Mouse (Mus musculus) heart, embryonic 16.5 days (tissue): ENCODE measurements around the gene Dgki. TPM values are rescaled to one million over a fixed set of nuclear protein-coding genes. Genes with fewer than 3 reads are reported as not detected.

ENCODE experiments used
- ATAC-seq: fragments of 200-750 bp; cut with Nextera tagmentation; replicated peaks from 2 replicates; pipeline ENCODE4 v1.8.0; 2017; ENCODE audit warnings: moderate number of reproducible peaks; ENCODE audit not compliant: insufficient read depth, low FRiP score; ENCODE audit errors: extremely low read depth
- H3K27ac ChIP-seq: fragments of 300-500 bp; sonication (generic); 2 replicates; pipeline ENCODE4 v1.5.1; 2014; ENCODE audit warnings: mild to moderate bottlenecking, low read length, control low read depth, moderate library complexity
- H3K27me3 ChIP-seq: fragments of 300-500 bp; sonication (generic); 2 replicates; pipeline ENCODE4 v1.6.1; 2014; ENCODE audit warnings: low read length, mixed read lengths; ENCODE audit not compliant: control insufficient read depth, insufficient read depth
- H3K36me3 ChIP-seq: fragments of 300-500 bp; sonication (generic); 2 replicates; pipeline ENCODE4 v1.6.1; 2014; ENCODE audit not compliant: control insufficient read depth, insufficient read depth
- H3K4me1 ChIP-seq: fragments of 300-500 bp; sonication (generic); 2 replicates; pipeline ENCODE4 v1.6.1; 2014; ENCODE audit warnings: low read length, mixed read lengths; ENCODE audit not compliant: control insufficient read depth, insufficient read depth
- H3K4me2 ChIP-seq: fragments of 300-500 bp; sonication (generic); 2 replicates; pipeline ENCODE4 v1.6.1; 2014; ENCODE audit warnings: low read depth, mild to moderate bottlenecking, control low read depth, low read length
- H3K4me3 ChIP-seq: fragments of 300-500 bp; sonication (generic); 2 replicates; pipeline ENCODE4 v1.5.1; 2014; ENCODE audit warnings: mild to moderate bottlenecking, control low read depth, low read length
- H3K9ac ChIP-seq: fragments of 300-500 bp; sonication (generic); 2 replicates; pipeline ENCODE4 v1.6.1; 2014; ENCODE audit warnings: low read length, control low read depth
- H3K9me3 ChIP-seq: fragments of 300-500 bp; sonication (generic); replicated peaks from 2 replicates; pipeline ENCODE4 v1.6.1; 2016; ENCODE audit warnings: low read length; ENCODE audit not compliant: control insufficient read depth
- WGBS: fragments of 180-500 bp; shearing (Covaris S2); extraction: QIAGEN DNeasy Blood & Tissue Kit; methylation state at CpG from one replicate; pipeline ENCODE4 v1.1.7; 2014; 5-methylcytosine and 5-hydroxymethylcytosine counted together
- polyA plus RNA-seq: library from polyadenylated mRNA; unstranded; fragments of >200 nt; fragmentation: Nextera tagmentation; extraction: Ambion mirVana; gene quantifications from 2 replicates; pipeline ENCODE4 v1.2.1, GENCODE M21; 2015

The Dgki gene
- polyA plus RNA-seq, 1 experiment from 2014 or later = 0.47 TPM

DNA sequence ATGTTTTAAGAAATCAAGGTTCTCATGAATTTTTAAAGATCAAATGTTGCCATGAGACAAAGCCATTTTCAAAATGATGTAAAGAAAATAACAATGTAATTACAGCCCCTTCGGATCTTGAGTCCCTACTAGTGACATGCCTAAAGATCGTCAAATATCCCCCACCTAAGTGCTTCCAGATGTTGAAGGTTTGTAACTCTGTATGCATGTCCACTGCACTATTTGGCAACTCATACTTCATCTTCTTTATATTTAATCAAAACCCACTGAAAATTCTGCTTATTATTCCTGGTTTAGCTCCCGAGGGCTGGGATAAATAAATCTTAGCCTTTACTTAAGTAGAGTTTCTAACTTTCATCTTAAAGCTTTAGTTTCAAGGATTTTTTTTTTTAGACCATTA is 458.3 kb downstream of the Dgki start:
- no peak for ATAC-seq
- 61% methylated on average over 3 of the region's 3 CpGs for WGBS
- Histone ChIP-seq H3K4me3 (no peak overlapping the region), H3K9ac (no peak overlapping the region), H3K27ac (no peak overlapping the region), H3K4me1 (peaks cover 9% of the 10 kb centered on the region), H3K27me3 (no peaks in the 10 kb centered on the region), H3K4me2 (no peak overlapping the region), H3K9me3 (no peaks in the 10 kb centered on the region), H3K36me3 (no peaks in the 10 kb centered on the region)

DNA sequence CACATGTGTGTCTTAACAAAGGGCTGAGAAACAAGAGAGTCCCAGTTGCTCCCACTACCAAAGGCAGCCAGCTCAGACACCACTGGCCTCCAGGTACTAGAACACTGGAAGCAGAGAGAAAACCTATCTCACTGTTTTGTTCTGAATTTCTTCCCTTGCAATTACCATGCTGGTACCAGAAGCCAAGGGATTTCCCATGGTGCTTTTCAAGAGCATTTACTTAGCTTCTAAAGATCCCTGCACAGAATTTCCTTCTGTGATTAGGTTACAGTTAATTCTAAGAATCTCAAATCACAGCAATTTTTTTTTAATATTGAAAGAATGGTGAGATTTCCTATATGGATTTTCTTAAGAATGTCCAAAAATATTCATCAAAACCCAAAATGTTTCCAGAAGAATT is 458.8 kb downstream of the Dgki start:
- H3K9ac ChIP-seq = no peak overlapping the region
- no peak overlapping the region for H3K4me2 ChIP-seq
- no peak for ATAC-seq
- no peaks in the 10 kb centered on the region for H3K9me3 ChIP-seq
- H3K27me3 ChIP-seq = no peaks in the 10 kb centered on the region
- H3K27ac ChIP-seq = no peak overlapping the region
- peaks cover 9% of the 10 kb centered on the region for H3K4me1 ChIP-seq
- H3K4me3 ChIP-seq = no peak overlapping the region
- H3K36me3 ChIP-seq = no peaks in the 10 kb centered on the region

DNA sequence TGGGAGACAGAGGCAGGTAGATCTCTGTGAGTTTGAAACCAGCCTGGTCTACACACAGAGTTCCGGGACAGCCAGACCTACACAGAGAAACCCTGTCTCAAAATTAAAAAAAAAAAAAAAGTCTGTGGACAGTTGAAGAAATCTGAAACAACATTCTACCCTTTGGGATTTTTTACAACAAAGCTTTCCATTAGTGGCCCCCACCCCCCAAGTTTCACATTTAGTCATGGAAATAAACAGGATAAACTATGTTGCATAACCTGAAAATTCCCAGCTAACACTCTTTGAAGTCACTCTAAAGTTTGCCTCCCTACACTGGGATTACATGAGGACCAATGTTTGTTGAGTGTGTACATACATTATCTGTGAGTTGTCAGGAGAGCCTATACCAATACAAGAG is 461.2 kb downstream of the Dgki start:
- no peak overlapping the region for H3K4me2 ChIP-seq
- 91% methylated on average over 1 of the region's 1 CpGs for WGBS
- H3K9me3 ChIP-seq = no peaks in the 10 kb centered on the region
- no peak overlapping the region for H3K27ac ChIP-seq
- H3K4me1 ChIP-seq = peaks cover 9% of the 10 kb centered on the region
- no peaks in the 10 kb centered on the region for H3K27me3 ChIP-seq
- H3K36me3 ChIP-seq = no peaks in the 10 kb centered on the region
- no peak for ATAC-seq
- no peak overlapping the region for H3K9ac ChIP-seq
- no peak overlapping the region for H3K4me3 ChIP-seq

DNA sequence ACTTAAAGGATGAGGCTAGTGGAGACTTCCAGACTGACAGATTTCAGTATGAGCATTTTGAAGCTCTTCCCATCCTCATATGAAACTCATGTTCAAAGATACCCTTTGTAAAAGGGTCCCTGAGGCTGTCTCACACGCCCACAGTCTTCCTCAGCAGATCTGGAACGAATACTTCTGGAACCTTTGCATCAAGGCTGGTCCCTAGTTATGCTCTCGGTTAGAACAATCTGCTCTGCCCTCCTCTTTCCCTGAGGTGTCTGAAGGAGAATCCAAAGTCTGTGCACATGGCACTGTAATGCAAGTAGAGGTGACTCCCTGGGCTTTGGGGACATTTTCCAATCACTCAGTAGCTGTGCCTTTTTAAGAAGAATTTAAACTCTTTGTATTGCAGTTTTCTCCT is 464.6 kb downstream of the Dgki start:
- Histone ChIP-seq H3K4me1 (no peaks in the 10 kb centered on the region), H3K36me3 (no peaks in the 10 kb centered on the region), H3K4me2 (no peak overlapping the region), H3K9ac (no peak overlapping the region), H3K4me3 (no peak overlapping the region), H3K27me3 (no peaks in the 10 kb centered on the region), H3K27ac (no peak overlapping the region), H3K9me3 (no peaks in the 10 kb centered on the region)
- 74% methylated on average over 3 of the region's 3 CpGs for WGBS
- ATAC-seq = no peak

DNA sequence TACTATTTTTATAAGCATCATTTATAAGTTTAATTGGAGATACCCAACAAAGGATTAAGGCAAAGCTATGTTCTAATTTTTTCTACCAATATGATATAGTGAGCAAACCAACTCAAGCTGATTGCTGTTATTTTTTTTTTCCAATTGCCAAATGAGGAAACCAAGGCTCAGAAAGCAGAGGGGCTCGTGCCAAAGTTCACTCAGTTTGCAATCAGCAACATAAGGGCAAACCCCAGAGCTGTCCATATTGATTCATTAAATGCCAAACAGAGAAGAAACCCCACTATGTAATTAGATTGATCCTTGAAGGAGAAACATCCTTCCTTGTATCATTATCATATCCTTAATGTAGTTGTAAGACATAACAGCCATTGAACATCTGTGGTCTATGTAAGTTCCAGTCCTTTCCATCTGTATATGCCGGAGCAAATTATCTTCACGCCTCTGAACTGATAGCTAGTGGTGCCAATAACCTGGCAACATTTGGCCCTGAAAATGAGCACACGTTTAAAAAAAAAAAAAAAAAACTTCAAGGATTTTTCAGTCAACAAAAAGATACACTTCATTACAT is 465.2 kb downstream of the Dgki start:
- H3K4me1 ChIP-seq = no peaks in the 10 kb centered on the region
- no peak overlapping the region for H3K9ac ChIP-seq
- WGBS = 79% methylated on average over 4 of the region's 4 CpGs
- no peak for ATAC-seq
- no peak overlapping the region for H3K4me3 ChIP-seq
- H3K36me3 ChIP-seq = no peaks in the 10 kb centered on the region
- no peak overlapping the region for H3K4me2 ChIP-seq
- no peaks in the 10 kb centered on the region for H3K9me3 ChIP-seq
- no peak overlapping the region for H3K27ac ChIP-seq
- no peaks in the 10 kb centered on the region for H3K27me3 ChIP-seq

DNA sequence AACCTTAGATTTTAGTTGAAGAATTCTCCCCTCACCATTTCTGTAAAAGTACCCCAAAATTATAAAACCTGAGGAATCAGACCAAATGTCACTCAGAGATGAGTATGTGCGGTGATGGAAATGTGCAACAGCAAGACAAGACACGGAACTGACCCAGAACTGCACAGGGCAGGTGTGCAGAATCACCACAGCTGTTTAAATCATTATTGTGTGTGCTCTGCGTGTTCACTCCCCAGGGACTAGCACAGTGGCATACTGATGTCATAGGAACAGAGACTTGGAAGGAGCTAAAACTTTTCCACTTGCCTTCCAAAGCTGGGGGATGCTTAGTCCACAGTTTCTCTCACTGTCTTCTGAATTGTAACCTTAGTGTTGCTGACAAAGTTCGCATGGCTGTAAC is 467.3 kb downstream of the Dgki start:
- H3K9me3 ChIP-seq = 0 out of 2 replicates have a peak, but pooled peaks cover 1% of the 10 kb centered on the region
- ATAC-seq = no peak

DNA sequence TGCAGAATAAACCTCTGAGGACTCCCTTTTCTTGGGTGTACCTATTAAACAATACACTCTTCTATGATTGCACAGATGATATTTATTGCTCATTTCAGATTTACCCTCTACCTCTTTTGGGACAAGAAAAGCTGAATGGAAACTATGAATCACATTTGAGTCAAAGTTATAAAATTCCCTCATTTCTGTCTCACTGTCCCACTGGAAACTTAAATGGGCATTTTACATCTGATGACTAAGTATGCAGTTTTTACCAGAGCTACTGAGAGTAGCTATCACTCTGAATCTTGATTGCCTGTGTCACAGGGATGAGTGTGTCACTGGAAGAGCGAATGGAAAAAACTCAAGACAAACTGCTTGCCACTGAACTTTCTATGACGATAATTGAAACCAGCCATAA is 467.8 kb downstream of the Dgki start:
- ATAC-seq = no peak
- no peaks in the 10 kb centered on the region for H3K4me1 ChIP-seq
- H3K9me3 ChIP-seq = 0 out of 2 replicates have a peak, but pooled peaks cover 2% of the 10 kb centered on the region
- H3K4me3 ChIP-seq = no peak overlapping the region
- no peak overlapping the region for H3K4me2 ChIP-seq
- H3K9ac ChIP-seq = no peak overlapping the region
- no peaks in the 10 kb centered on the region for H3K36me3 ChIP-seq
- H3K27ac ChIP-seq = no peak overlapping the region
- H3K27me3 ChIP-seq = no peaks in the 10 kb centered on the region
- WGBS = 73% methylated on average over 2 of the region's 2 CpGs

More for the DNA sequence above, 467.3 kb downstream of the Dgki start:
- Histone ChIP-seq H3K4me3 (no peak overlapping the region), H3K4me1 (no peaks in the 10 kb centered on the region), H3K9ac (no peak overlapping the region), H3K27ac (no peak overlapping the region), H3K4me2 (no peak overlapping the region), H3K36me3 (no peaks in the 10 kb centered on the region), H3K27me3 (no peaks in the 10 kb centered on the region)
- WGBS = 76% methylated on average over 4 of the region's 4 CpGs

DNA sequence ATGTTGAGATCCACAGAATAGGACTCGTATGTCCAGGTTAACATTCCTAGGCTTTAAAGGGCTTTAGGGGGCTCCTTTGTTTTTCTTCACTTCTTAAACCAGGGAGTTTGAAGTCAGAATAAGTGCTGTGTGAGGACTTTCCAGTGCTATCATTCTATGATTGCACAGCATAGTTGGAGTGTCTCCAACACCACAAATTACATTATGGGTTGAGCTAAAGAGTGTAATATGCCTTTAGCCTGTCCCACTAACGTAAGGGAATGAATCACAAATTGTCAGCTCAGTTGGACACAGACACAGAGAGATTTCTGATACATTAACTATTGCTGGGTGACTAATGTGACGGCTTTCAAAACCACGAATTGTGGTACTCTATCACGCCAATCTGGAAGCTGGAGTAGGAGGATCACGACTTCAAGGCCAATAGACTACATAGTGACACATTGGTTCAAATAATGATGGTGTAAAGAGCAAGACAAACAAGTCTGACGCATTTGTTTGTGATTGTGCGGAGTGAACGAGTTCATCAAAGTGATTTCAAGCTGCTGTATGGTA is 469.5 kb downstream of the Dgki start:
- no peaks in the 10 kb centered on the region for H3K36me3 ChIP-seq
- H3K4me1 ChIP-seq = no peaks in the 10 kb centered on the region
- H3K4me2 ChIP-seq = no peak overlapping the region
- no peak overlapping the region for H3K4me3 ChIP-seq
- H3K27me3 ChIP-seq = no peaks in the 10 kb centered on the region
- no peak overlapping the region for H3K27ac ChIP-seq
- 74% methylated on average over 9 of the region's 9 CpGs for WGBS
- H3K9ac ChIP-seq = no peak overlapping the region
- ATAC-seq = no peak
- 0 out of 2 replicates have a peak, but pooled peaks cover 2% of the 10 kb centered on the region for H3K9me3 ChIP-seq

DNA sequence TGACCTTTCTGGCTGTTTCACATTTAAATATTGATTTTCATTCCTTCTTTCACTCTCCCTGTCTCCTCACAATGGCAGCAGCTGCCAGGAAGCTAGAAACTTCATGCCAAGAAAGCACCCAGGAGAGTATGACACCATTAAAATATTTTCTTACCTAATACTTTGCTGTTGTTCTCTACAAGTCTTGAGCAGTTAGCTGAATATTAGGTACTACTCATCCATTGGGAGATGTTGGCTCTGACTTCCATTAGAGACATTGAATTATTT is 480.3 kb downstream of the Dgki start:
- Histone ChIP-seq H3K36me3 (no peaks in the 10 kb centered on the region), H3K27ac (peak overlapping the region; percentile 70), H3K4me2 (no peak overlapping the region; the same call in 1 of the 2 replicates), H3K4me3 (no peak overlapping the region), H3K4me1 (peaks cover 13% of the 10 kb centered on the region), H3K9me3 (0 out of 2 replicates have a peak, but pooled peaks cover 2% of the 10 kb centered on the region), H3K9ac (0 out of 2 replicates have a peak overlapping the region, but pooled peaks have one; percentile 5), H3K27me3 (no peaks in the 10 kb centered on the region)
- no peak for ATAC-seq
